Mouse (Mus musculus): Measurements from ENCODE around the gene D130043K22Rik. TPM values are rescaled to one million over a fixed set of nuclear protein-coding genes. Genes with fewer than 3 reads are reported as not detected.

D130043K22Rik gene
- polyA plus RNA-seq (2012; rRNA removed) = 1.4 and 1.6 TPM in 2 replicates

DNA sequence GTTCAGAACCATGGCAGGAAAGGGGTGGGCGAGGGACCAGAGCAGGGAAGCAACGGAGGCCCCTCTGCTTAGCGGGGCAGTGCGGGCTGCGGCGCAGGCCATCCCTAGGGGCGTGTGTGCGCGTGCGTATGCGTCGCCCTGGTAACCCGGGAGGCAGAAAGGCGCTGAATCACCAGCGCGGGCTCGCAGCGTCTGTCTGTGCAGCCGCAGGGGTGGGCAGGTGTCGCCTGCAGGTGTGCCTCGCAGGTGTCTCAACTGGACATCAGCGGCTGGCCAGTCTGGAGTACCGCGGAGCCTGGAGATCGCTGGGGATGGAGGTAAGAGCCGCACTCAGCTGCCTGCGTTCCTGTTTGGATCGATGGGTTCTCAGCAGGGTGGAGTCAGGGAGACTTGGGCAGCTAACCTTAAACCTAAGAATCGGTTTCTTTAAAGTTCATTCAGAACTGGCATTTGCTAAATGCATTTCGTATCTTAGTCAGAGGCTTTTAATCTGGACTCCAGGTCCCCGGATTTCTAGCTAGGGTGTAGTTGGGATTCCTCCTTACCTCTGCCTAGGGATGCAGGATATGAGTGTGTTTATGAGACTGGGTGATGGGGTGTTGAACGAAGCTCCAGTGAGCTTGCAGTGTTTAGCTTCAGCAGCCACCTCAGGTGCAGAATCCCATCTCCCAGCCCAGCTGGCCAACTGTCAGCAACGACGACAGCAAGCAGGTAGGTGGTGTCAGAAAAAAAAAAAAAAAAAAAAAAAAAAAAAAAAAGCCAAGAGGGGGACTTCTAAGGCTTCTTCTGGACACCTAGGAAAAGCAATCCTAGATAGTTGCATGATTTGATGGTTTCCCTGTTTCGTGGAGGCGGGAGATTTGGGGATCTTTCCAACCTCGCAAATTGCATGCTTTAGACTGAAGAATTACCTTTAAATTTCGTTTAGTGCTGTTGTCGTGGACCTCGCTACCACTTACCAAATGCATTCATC lies at the start of gene D130043K22Rik:
TSS of gene D130043K22Rik (plus strand) at position 153 of the 973 bp plus-strand sequence.
- 18% methylated on average over 40 of the region's 40 CpGs for WGBS
- Histone ChIP-seq H3K27ac (ENCODE audit: insufficient read depth, low read depth, low read length) (no peak within 1 kb of the TSS), H3K36me3 (ENCODE audit: control insufficient read depth, insufficient read depth, low read length) (peaks cover 10% of the 10 kb centered on the region), H3K4me3 (ENCODE audit: low read depth, low read length) (peak within 1 kb of the TSS; percentile 62), H3K27me3 (ENCODE audit: control insufficient read depth, insufficient read depth, low read length) (no peaks in the 10 kb centered on the region), H3K4me1 (ENCODE audit: control insufficient read depth, insufficient read depth, insufficient read length, low read length) (peaks cover 6% of the 10 kb centered on the region; the same call in 1 of the 2 replicates)
- TF ChIP-seq POLR2A (IDR thresholded peaks at IDR 0.05; ENCODE audit: low read depth, low read length) (no peak), CTCF (IDR thresholded peaks at IDR 0.05; ENCODE audit: extremely low read depth, insufficient read length, insufficient replicate concordance, low read depth, low read length) (no peak)

DNA sequence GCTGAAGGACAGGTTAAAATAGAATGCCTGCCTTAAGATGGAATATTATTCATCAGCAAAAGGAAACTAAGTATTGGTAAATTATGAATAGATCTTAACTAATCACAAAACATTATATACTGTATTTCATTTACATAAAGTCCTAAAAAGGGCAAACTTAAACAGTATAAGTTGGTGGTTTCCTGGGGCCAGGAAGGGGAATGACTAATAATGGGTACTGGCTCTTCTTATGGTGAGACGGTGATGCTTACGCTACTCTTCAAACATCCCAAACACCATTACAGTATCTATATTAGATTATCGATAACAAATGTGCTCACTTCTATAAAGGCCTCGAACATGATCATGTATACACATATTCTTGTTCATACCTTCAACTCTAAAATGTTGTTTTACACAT lies 46.2 kb upstream of the D130043K22Rik start:
- H3K27me3 ChIP-seq (ENCODE audit: control insufficient read depth, insufficient read depth, low read length) = no peaks in the 10 kb centered on the region
- H3K4me3 ChIP-seq (ENCODE audit: low read depth, low read length) = no peak overlapping the region
- no peaks in the 10 kb centered on the region; the same call in 1 of the 2 replicates for H3K4me1 ChIP-seq (ENCODE audit: control insufficient read depth, insufficient read depth, insufficient read length, low read length)
- TF ChIP-seq POLR2A (IDR thresholded peaks at IDR 0.05; ENCODE audit: low read depth, low read length) (no peak), CTCF (IDR thresholded peaks at IDR 0.05; ENCODE audit: extremely low read depth, insufficient read length, insufficient replicate concordance, low read depth, low read length) (no peak)
- WGBS = over 99% methylated on average over 4 of the region's 4 CpGs
- no peak overlapping the region for H3K27ac ChIP-seq (ENCODE audit: insufficient read depth, low read depth, low read length)
- no peaks in the 10 kb centered on the region for H3K36me3 ChIP-seq (ENCODE audit: control insufficient read depth, insufficient read depth, low read length)

- Histone ChIP-seq H3K4me1 (ENCODE audit: control insufficient read depth, insufficient read depth, insufficient read length, low read length) (no peaks in the 10 kb centered on the region; the same call in 1 of the 2 replicates), H3K27ac (ENCODE audit: insufficient read depth, low read depth, low read length) (no peak overlapping the region), H3K4me3 (ENCODE audit: low read depth, low read length) (no peak overlapping the region), H3K36me3 (ENCODE audit: control insufficient read depth, insufficient read depth, low read length) (no peaks in the 10 kb centered on the region), H3K27me3 (ENCODE audit: control insufficient read depth, insufficient read depth, low read length) (no peaks in the 10 kb centered on the region)
- TF ChIP-seq CTCF (IDR thresholded peaks at IDR 0.05; ENCODE audit: extremely low read depth, insufficient read length, insufficient replicate concordance, low read depth, low read length) (no peak), POLR2A (IDR thresholded peaks at IDR 0.05; ENCODE audit: low read depth, low read length) (no peak)
- WGBS = 66% methylated on average over 5 of the region's 5 CpGs
These were observed 45.6 kb upstream of the D130043K22Rik start for GRCm38 (mm10) chr13:24799378-24799777.

DNA sequence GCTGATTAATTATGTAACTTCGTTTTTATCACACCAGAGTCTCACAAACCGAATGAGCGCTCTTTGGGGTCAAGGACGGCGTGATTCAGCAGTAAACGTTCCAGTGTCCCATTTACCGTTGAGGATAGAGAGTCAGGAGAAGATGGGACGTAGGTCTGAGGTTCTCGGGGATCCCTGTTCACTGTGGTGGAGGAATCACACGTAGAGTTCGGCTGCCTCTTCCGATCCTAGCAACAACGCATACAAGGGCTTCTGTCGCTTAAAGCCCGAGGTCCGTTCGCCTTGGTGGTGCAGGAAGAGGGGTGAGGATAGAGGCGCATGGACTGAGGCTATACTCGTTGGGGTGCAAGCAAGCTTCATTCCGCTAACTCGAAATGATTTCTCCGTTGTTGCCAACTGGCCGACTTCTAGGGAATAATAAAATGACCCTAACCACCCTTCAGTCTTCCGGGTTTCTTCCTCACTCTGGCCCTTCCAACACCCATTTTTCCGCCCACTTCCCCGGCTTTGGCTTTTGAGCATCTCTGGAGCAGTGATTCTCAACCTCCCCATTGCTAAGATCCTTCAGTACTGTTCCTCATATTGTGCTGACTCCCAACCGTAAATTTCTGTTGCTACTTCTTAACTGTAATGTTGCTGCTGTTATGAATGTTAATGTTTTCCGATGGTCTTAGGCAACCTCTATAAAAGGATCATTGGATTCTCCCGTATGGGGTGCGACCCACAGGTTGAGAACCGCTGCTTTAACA lies 44.8 kb upstream of the D130043K22Rik start:
- peaks cover 3% of the 10 kb centered on the region; the same call in 1 of the 2 replicates for H3K36me3 ChIP-seq (ENCODE audit: control insufficient read depth, insufficient read depth, low read length)
- WGBS = under 1% methylated on average over 31 of the region's 31 CpGs
- H3K4me1 ChIP-seq (ENCODE audit: control insufficient read depth, insufficient read depth, insufficient read length, low read length) = peaks cover 2% of the 10 kb centered on the region; the same call in 1 of the 2 replicates
- H3K27ac ChIP-seq (ENCODE audit: insufficient read depth, low read depth, low read length) = peak overlapping the region; percentile 89
- H3K4me3 ChIP-seq (ENCODE audit: low read depth, low read length) = peak overlapping the region; percentile 70
- TF ChIP-seq POLR2A (IDR thresholded peaks at IDR 0.05; ENCODE audit: low read depth, low read length) = no peak
- no peak for TF ChIP-seq CTCF (IDR thresholded peaks at IDR 0.05; ENCODE audit: extremely low read depth, insufficient read length, insufficient replicate concordance, low read depth, low read length)
- H3K27me3 ChIP-seq (ENCODE audit: control insufficient read depth, insufficient read depth, low read length) = no peaks in the 10 kb centered on the region

DNA sequence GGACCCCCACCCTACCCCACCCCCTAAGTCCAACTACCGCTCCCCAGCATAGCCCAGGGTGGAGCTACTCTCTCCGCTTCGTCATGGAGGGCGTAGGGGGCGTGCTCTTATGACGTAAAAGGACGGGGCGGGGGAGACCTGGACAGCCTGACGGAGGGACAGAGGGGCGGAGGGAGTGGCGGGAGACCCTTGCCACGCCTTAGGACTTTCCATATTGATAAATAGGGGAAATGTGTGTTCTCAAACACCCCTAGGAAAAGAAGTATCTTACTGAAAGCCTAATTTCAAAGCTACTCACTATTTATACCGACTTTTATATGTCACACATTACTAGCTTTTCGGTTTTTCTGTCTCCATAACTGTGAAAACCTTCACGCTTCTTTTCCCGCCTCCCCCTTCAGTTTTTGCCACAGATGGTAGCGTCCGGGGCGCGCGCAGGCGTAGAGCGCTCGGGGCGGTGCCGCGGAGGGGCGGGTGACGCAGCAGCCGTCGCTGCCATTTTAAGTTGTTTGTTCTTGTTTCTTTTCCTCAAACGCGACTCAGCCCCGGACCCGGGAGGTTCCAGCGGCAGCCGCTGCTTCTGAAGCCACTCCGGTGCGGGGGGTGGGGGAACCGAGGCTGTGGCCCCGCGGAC lies 44.1 kb upstream of the D130043K22Rik start:
- peaks cover 9% of the 10 kb centered on the region for H3K36me3 ChIP-seq (ENCODE audit: control insufficient read depth, insufficient read depth, low read length)

GRCm38 (mm10) chr13:24801308-24801921 lies 43.5 kb upstream of the D130043K22Rik start, which contains the start of gene BC005537:
BC005537 (plus strand) TSS chr13:24801657.
- under 1% methylated on average over 74 of the region's 74 CpGs for WGBS
- TF ChIP-seq POLR2A (IDR thresholded peaks at IDR 0.05; ENCODE audit: low read depth, low read length) = no peak
- no peak for TF ChIP-seq CTCF (IDR thresholded peaks at IDR 0.05; ENCODE audit: extremely low read depth, insufficient read length, insufficient replicate concordance, low read depth, low read length)
- peaks cover 4% of the 10 kb centered on the region; the same call in 1 of the 2 replicates for H3K4me1 ChIP-seq (ENCODE audit: control insufficient read depth, insufficient read depth, insufficient read length, low read length)
- H3K4me3 ChIP-seq (ENCODE audit: low read depth, low read length) = peak within 1 kb of the TSS; percentile 72
- H3K27me3 ChIP-seq (ENCODE audit: control insufficient read depth, insufficient read depth, low read length) = no peaks in the 10 kb centered on the region
- H3K36me3 ChIP-seq (ENCODE audit: control insufficient read depth, insufficient read depth, low read length) = peaks cover 12% of the 10 kb centered on the region
- peak within 1 kb of the TSS; percentile 93 for H3K27ac ChIP-seq (ENCODE audit: insufficient read depth, low read depth, low read length)

More for the DNA sequence above, 44.1 kb upstream of the D130043K22Rik start:
- no peaks in the 10 kb centered on the region for H3K27me3 ChIP-seq (ENCODE audit: control insufficient read depth, insufficient read depth, low read length)
- peak overlapping the region; percentile 93 for H3K27ac ChIP-seq (ENCODE audit: insufficient read depth, low read depth, low read length)
- peak overlapping the region; percentile 72 for H3K4me3 ChIP-seq (ENCODE audit: low read depth, low read length)
- H3K4me1 ChIP-seq (ENCODE audit: control insufficient read depth, insufficient read depth, insufficient read length, low read length) = peaks cover 2% of the 10 kb centered on the region; the same call in 1 of the 2 replicates
- WGBS = under 1% methylated on average over 42 of the region's 42 CpGs
- TF ChIP-seq POLR2A (IDR thresholded peaks at IDR 0.05; ENCODE audit: low read depth, low read length) (peak; percentile 99), CTCF (IDR thresholded peaks at IDR 0.05; ENCODE audit: extremely low read depth, insufficient read length, insufficient replicate concordance, low read depth, low read length) (no peak)

Data from small intestine, adult 2 months (tissue).